Mouse (Mus musculus) lung, embryonic 15.5 days (tissue): Measurements from ENCODE around the gene Sh3bp1. TPM values are rescaled to one million over a fixed set of nuclear protein-coding genes. Genes with fewer than 3 reads are reported as not detected.

Source experiments
- ATAC-seq: fragments of 200-750 bp; cut with Nextera tagmentation; 2 replicates; pipeline ENCODE4 v1.8.0; 2017; ENCODE audit warnings: moderate number of reproducible peaks, borderline replicate concordance; ENCODE audit not compliant: low FRiP score, low TSS enrichment; ENCODE audit errors: extremely low read depth
- H3K27ac ChIP-seq: fragments of 300-500 bp; sonication (generic); 2 replicates; pipeline ENCODE4 v1.5.1; 2015; ENCODE audit warnings: moderate library complexity, mild to moderate bottlenecking, inconsistent platforms
- H3K27me3 ChIP-seq: fragments of 300-500 bp; sonication (generic); 2 replicates; pipeline ENCODE4 v1.6.1; 2015; ENCODE audit warnings: inconsistent platforms
- H3K36me3 ChIP-seq: fragments of 300-500 bp; sonication (generic); 2 replicates; pipeline ENCODE4 v1.6.1; 2015; ENCODE audit warnings: inconsistent platforms
- H3K4me1 ChIP-seq: fragments of 300-500 bp; sonication (generic); 2 replicates; pipeline ENCODE4 v1.6.1; 2015; ENCODE audit warnings: inconsistent platforms
- H3K4me2 ChIP-seq: fragments of 300-500 bp; sonication (generic); 2 replicates; pipeline ENCODE4 v1.6.1; 2015; ENCODE audit warnings: inconsistent platforms, mild to moderate bottlenecking, moderate library complexity
- H3K4me3 ChIP-seq: fragments of 300-500 bp; sonication (generic); 2 replicates; pipeline ENCODE4 v1.5.1; 2015; ENCODE audit warnings: mild to moderate bottlenecking, inconsistent platforms
- H3K9ac ChIP-seq: fragments of 300-500 bp; sonication (generic); 2 replicates; pipeline ENCODE4 v1.6.1; 2015; ENCODE audit warnings: inconsistent platforms
- H3K9me3 ChIP-seq: fragments of 300-500 bp; sonication (generic); 2 replicates; pipeline ENCODE4 v1.6.1; 2016; ENCODE audit warnings: inconsistent platforms
- WGBS: fragments of 180-500 bp; shearing (Covaris S2); methylation state at CpG from one replicate; pipeline ENCODE4 v1.1.7; 2015; 5-methylcytosine and 5-hydroxymethylcytosine counted together
- polyA plus RNA-seq: library from polyadenylated mRNA; unstranded; fragments of >200 nt; fragmentation: Nextera tagmentation; extraction: Ambion mirVana; gene quantifications from 2 replicates; pipeline ENCODE4 v1.2.1, GENCODE M21; 2015

Gene Sh3bp1
- polyA plus RNA-seq, 1 experiment from 2014 or later: 35.5 TPM

- Histone ChIP-seq H3K4me3 (peak within 1 kb of the TSS; percentile 94), H3K27ac (peak within 1 kb of the TSS; percentile 90), H3K4me2 (peak within 1 kb of the TSS; percentile 73), H3K9me3 (no peaks in the 10 kb centered on the region), H3K4me1 (peaks cover 18% of the 10 kb centered on the region), H3K36me3 (peaks cover 27% of the 10 kb centered on the region), H3K27me3 (no peaks in the 10 kb centered on the region), H3K9ac (peak within 1 kb of the TSS; percentile 81)
- peak; percentile 84 for ATAC-seq
- WGBS: under 1% methylated on average over 42 of the region's 42 CpGs
These were observed 35.3 kb downstream of the Sh3bp1 start, which contains the start of gene Nol12 for GRCm38 (mm10) chr15:78934784-78935320. Gene Nol12, plus strand, starts transcription at chr15:78934933.

GRCm38 (mm10) chr15:78936403-78936802 lies 36.8 kb downstream of the Sh3bp1 start:
- Histone ChIP-seq H3K4me3 (no peak overlapping the region), H3K27me3 (no peaks in the 10 kb centered on the region), H3K36me3 (peaks cover 43% of the 10 kb centered on the region), H3K9ac (no peak overlapping the region), H3K4me1 (peaks cover 18% of the 10 kb centered on the region), H3K4me2 (0 out of 2 replicates have a peak overlapping the region, but pooled peaks have one; percentile 73), H3K27ac (no peak overlapping the region), H3K9me3 (no peaks in the 10 kb centered on the region)
- ATAC-seq: no peak
- WGBS: 91% methylated on average over 12 of the region's 12 CpGs

- H3K4me2 ChIP-seq: no peak overlapping the region
- WGBS: 89% methylated on average over 10 of the region's 10 CpGs
- H3K27ac ChIP-seq: no peak overlapping the region
- H3K27me3 ChIP-seq: no peaks in the 10 kb centered on the region
- ATAC-seq: no peak
- no peak overlapping the region for H3K9ac ChIP-seq
- peaks cover 18% of the 10 kb centered on the region for H3K4me1 ChIP-seq
- no peak overlapping the region for H3K4me3 ChIP-seq
- H3K36me3 ChIP-seq: peaks cover 45% of the 10 kb centered on the region
- H3K9me3 ChIP-seq: no peaks in the 10 kb centered on the region
These were observed 37.7 kb downstream of the Sh3bp1 start for GRCm38 (mm10) chr15:78937311-78937710.

GRCm38 (mm10) chr15:78937963-78938362 lies 38.4 kb downstream of the Sh3bp1 start:
- Histone ChIP-seq H3K4me3 (no peak overlapping the region), H3K27me3 (no peaks in the 10 kb centered on the region), H3K4me2 (no peak overlapping the region), H3K9me3 (no peaks in the 10 kb centered on the region), H3K36me3 (peaks cover 45% of the 10 kb centered on the region), H3K4me1 (peaks cover 21% of the 10 kb centered on the region), H3K9ac (no peak overlapping the region), H3K27ac (no peak overlapping the region)
- WGBS: 83% methylated on average over 2 of the region's 2 CpGs
- ATAC-seq: no peak

GRCm38 (mm10) chr15:78940325-78940724 lies 40.8 kb downstream of the Sh3bp1 start:
- no peak overlapping the region for H3K4me2 ChIP-seq
- no peak overlapping the region for H3K4me3 ChIP-seq
- ATAC-seq: no peak
- H3K36me3 ChIP-seq: peaks cover 45% of the 10 kb centered on the region
- H3K9me3 ChIP-seq: no peaks in the 10 kb centered on the region
- no peak overlapping the region for H3K27ac ChIP-seq
- no peaks in the 10 kb centered on the region for H3K27me3 ChIP-seq
- no peak overlapping the region for H3K9ac ChIP-seq
- WGBS: 89% methylated on average over 13 of the region's 13 CpGs
- peaks cover 15% of the 10 kb centered on the region for H3K4me1 ChIP-seq

- peaks cover 38% of the 10 kb centered on the region for H3K36me3 ChIP-seq
- no peaks in the 10 kb centered on the region for H3K9me3 ChIP-seq
- 0 out of 2 replicates have a peak overlapping the region, but pooled peaks have one; percentile 8 for H3K27ac ChIP-seq
- H3K4me2 ChIP-seq: peak overlapping the region; percentile 67
- peaks cover 9% of the 10 kb centered on the region for H3K4me1 ChIP-seq
- peak overlapping the region; percentile 40; the same call in 1 of the 2 replicates for H3K9ac ChIP-seq
- peaks cover 11% of the 10 kb centered on the region; the same call in 1 of the 2 replicates for H3K27me3 ChIP-seq
- H3K4me3 ChIP-seq: peak overlapping the region; percentile 39
- ATAC-seq: peak; percentile 59
- WGBS: under 1% methylated on average over 9 of the region's 9 CpGs
These were observed 43.1 kb downstream of the Sh3bp1 start for GRCm38 (mm10) chr15:78942663-78943062.

- H3K27ac ChIP-seq: no peak overlapping the region
- no peak overlapping the region for H3K9ac ChIP-seq
- no peak overlapping the region for H3K4me2 ChIP-seq
- no peaks in the 10 kb centered on the region for H3K9me3 ChIP-seq
- H3K4me1 ChIP-seq: peaks cover 17% of the 10 kb centered on the region
- no peak overlapping the region for H3K4me3 ChIP-seq
- WGBS: 64% methylated on average over 7 of the region's 7 CpGs
- ATAC-seq: no peak
- H3K36me3 ChIP-seq: peaks cover 4% of the 10 kb centered on the region
- peaks cover 11% of the 10 kb centered on the region; the same call in 1 of the 2 replicates for H3K27me3 ChIP-seq
These were observed 46.7 kb downstream of the Sh3bp1 start for GRCm38 (mm10) chr15:78946232-78946631.

- H3K4me1 ChIP-seq: peaks cover 14% of the 10 kb centered on the region
- no peaks in the 10 kb centered on the region for H3K9me3 ChIP-seq
- peak within 1 kb of the TSS; percentile 24; the same call in 1 of the 2 replicates for H3K27ac ChIP-seq
- H3K36me3 ChIP-seq: no peaks in the 10 kb centered on the region
- peak within 1 kb of the TSS; percentile 91 for H3K4me2 ChIP-seq
- H3K27me3 ChIP-seq: peaks cover 11% of the 10 kb centered on the region; the same call in 1 of the 2 replicates
- peak; percentile 97 for ATAC-seq
- peak within 1 kb of the TSS; percentile 53 for H3K9ac ChIP-seq
- peak within 1 kb of the TSS; percentile 49 for H3K4me3 ChIP-seq
- WGBS: under 1% methylated on average over 24 of the region's 24 CpGs
These were observed 48.1 kb downstream of the Sh3bp1 start, which contains the start of gene Triobp for GRCm38 (mm10) chr15:78947657-78948056. Gene Triobp, plus strand, starts transcription at chr15:78947724.

- H3K9ac ChIP-seq: peak overlapping the region; percentile 53
- ATAC-seq: 0 out of 2 replicates have a peak, but pooled peaks have one; percentile 25
- H3K4me2 ChIP-seq: peak overlapping the region; percentile 91
- H3K4me3 ChIP-seq: peak overlapping the region; percentile 49
- H3K36me3 ChIP-seq: no peaks in the 10 kb centered on the region
- no peaks in the 10 kb centered on the region for H3K9me3 ChIP-seq
- H3K4me1 ChIP-seq: peaks cover 14% of the 10 kb centered on the region
- H3K27ac ChIP-seq: peak overlapping the region; percentile 24; the same call in 1 of the 2 replicates
- H3K27me3 ChIP-seq: peaks cover 11% of the 10 kb centered on the region; the same call in 1 of the 2 replicates
- 4% methylated on average over 11 of the region's 11 CpGs for WGBS
These were observed 48.7 kb downstream of the Sh3bp1 start for GRCm38 (mm10) chr15:78948152-78948725.

GRCm38 (mm10) chr15:78948883-78949282 lies 49.3 kb downstream of the Sh3bp1 start:
- H3K9me3 ChIP-seq: no peaks in the 10 kb centered on the region
- peaks cover 11% of the 10 kb centered on the region; the same call in 1 of the 2 replicates for H3K27me3 ChIP-seq
- no peak overlapping the region for H3K27ac ChIP-seq
- H3K4me1 ChIP-seq: peaks cover 14% of the 10 kb centered on the region
- WGBS: 96% methylated on average over 3 of the region's 3 CpGs
- no peak overlapping the region for H3K4me2 ChIP-seq
- no peak for ATAC-seq
- no peak overlapping the region for H3K9ac ChIP-seq
- no peak overlapping the region for H3K4me3 ChIP-seq
- no peaks in the 10 kb centered on the region for H3K36me3 ChIP-seq

GRCm38 (mm10) chr15:78955663-78956062 lies 56.1 kb downstream of the Sh3bp1 start:
- no peak overlapping the region for H3K27ac ChIP-seq
- H3K4me1 ChIP-seq: no peaks in the 10 kb centered on the region; the same call in 1 of the 2 replicates
- ATAC-seq: no peak
- H3K4me3 ChIP-seq: no peak overlapping the region
- no peak overlapping the region for H3K9ac ChIP-seq
- no peaks in the 10 kb centered on the region for H3K36me3 ChIP-seq
- 73% methylated on average over 3 of the region's 3 CpGs for WGBS
- H3K27me3 ChIP-seq: no peaks in the 10 kb centered on the region
- no peak overlapping the region for H3K4me2 ChIP-seq
- no peaks in the 10 kb centered on the region for H3K9me3 ChIP-seq

GRCm38 (mm10) chr15:78956351-78956750 lies 56.8 kb downstream of the Sh3bp1 start:
- 65% methylated on average over 4 of the region's 4 CpGs for WGBS
- no peak for ATAC-seq

More at GRCm38 (mm10) chr15:78956351-78956750, 56.8 kb downstream of the Sh3bp1 start:
- no peak overlapping the region for H3K4me2 ChIP-seq
- no peaks in the 10 kb centered on the region; the same call in 1 of the 2 replicates for H3K4me1 ChIP-seq
- H3K36me3 ChIP-seq: no peaks in the 10 kb centered on the region
- H3K9me3 ChIP-seq: no peaks in the 10 kb centered on the region
- no peak overlapping the region for H3K27ac ChIP-seq
- no peak overlapping the region for H3K4me3 ChIP-seq
- H3K27me3 ChIP-seq: no peaks in the 10 kb centered on the region
- no peak overlapping the region for H3K9ac ChIP-seq
